7 mouse cellular contexts compared by ENCODE assay signal in genomic region chr4:140665760-140666159, GRCm38 (mm10). TPM values are rescaled to one million over a fixed set of nuclear protein-coding genes. Genes with fewer than 3 reads are reported as not detected.
A peak's percentile ranks its signal among the peaks of the same experiment; 100 is the strongest.
DNase-seq lines count a peak whose midpoint lies in the region; ATAC-seq and TF ChIP-seq lines count a peak whose summit lies in the region.

Arhgef10l (minus strand) TSS chr4:140666012.

- H3K9ac ChIP-seq in MEL (ENCODE audit: control insufficient read depth, low read depth, low read length, poor library complexity, severe bottlenecking) = no peak within 1 kb of the TSS
- no peak within 1 kb of the TSS for H3K9ac ChIP-seq in forebrain, embryonic 14.5 days (ENCODE audit: low read length)
- no peak within 1 kb of the TSS for H3K9ac ChIP-seq in hindbrain, embryonic 15.5 days
- H3K9ac ChIP-seq in liver, embryonic 11.5 days (ENCODE audit: low read depth, low read length) = no peak within 1 kb of the TSS

- TF ChIP-seq POLR2A in MEL (IDR thresholded peaks at IDR 0.05; ENCODE audit: control insufficient read depth in 1 of 2, insufficient read depth in 1 of 2, low read depth in 1 of 2, low read length in 2 of 2, poor library complexity in 1 of 2) = no peak

- H3K4me1 ChIP-seq in MEL (ENCODE audit: control insufficient read depth in 1 of 2, insufficient read depth in 2 of 2, low read length in 2 of 2) = peaks cover 0 to 2% of the 10 kb centered on the region in 2 experiments; a peak in 1 of 4 replicates
- no peaks in the 10 kb centered on the region for H3K4me1 ChIP-seq in forebrain, embryonic 14.5 days (ENCODE audit: control insufficient read depth, insufficient read depth, low read length)
- no peaks in the 10 kb centered on the region for H3K4me1 ChIP-seq in hindbrain, embryonic 15.5 days (replicated peaks)
- H3K4me1 ChIP-seq in liver, embryonic 11.5 days (replicated peaks; ENCODE audit: control insufficient read depth, insufficient read depth, low read length) = peaks cover 19% of the 10 kb centered on the region

- no peak within 1 kb of the TSS for H3K4me3 ChIP-seq in MEL (ENCODE audit: control insufficient read depth in 1 of 2, insufficient read depth in 1 of 2, low read depth in 2 of 2, low read length in 2 of 2)
- H3K4me3 ChIP-seq in forebrain, embryonic 14.5 days (ENCODE audit: low read depth, low read length) = no peak within 1 kb of the TSS
- H3K4me3 ChIP-seq in hindbrain, embryonic 15.5 days = no peak within 1 kb of the TSS
- no peak within 1 kb of the TSS for H3K4me3 ChIP-seq in liver, embryonic 11.5 days (ENCODE audit: low read depth, low read length)

- no peak for TF ChIP-seq EP300 in MEL (IDR thresholded peaks at IDR 0.05; ENCODE audit: low read depth in 1 of 2, low read length in 2 of 2)

- intact Hi-C loops in left cerebral cortex, postnatal 36 days (cut with DNase I) = no loop called here

- no peak for TF ChIP-seq RAD21 in MEL (IDR thresholded peaks at IDR 0.05; ENCODE audit: low read depth, low read length)

- no peaks in the 10 kb centered on the region for H3K36me3 ChIP-seq in MEL (ENCODE audit: control insufficient read depth in 1 of 2, insufficient read depth in 2 of 2, low read length in 2 of 2)
- no peaks in the 10 kb centered on the region for H3K36me3 ChIP-seq in forebrain, embryonic 14.5 days (ENCODE audit: control insufficient read depth, insufficient read depth, low read length)
- no peaks in the 10 kb centered on the region for H3K36me3 ChIP-seq in hindbrain, embryonic 15.5 days
- H3K36me3 ChIP-seq in liver, embryonic 11.5 days (ENCODE audit: control insufficient read depth, insufficient read depth, low read length) = no peaks in the 10 kb centered on the region

- H3K27ac ChIP-seq in MEL (ENCODE audit: control insufficient read depth, low read depth, low read length) = no peak within 1 kb of the TSS
- H3K27ac ChIP-seq in forebrain, embryonic 14.5 days (ENCODE audit: low read depth, low read length) = no peak within 1 kb of the TSS
- H3K27ac ChIP-seq in hindbrain, embryonic 15.5 days (replicated peaks) = no peak within 1 kb of the TSS
- H3K27ac ChIP-seq in liver, embryonic 11.5 days (ENCODE audit: low read depth, low read length) = no peak within 1 kb of the TSS

- no peaks in the 10 kb centered on the region for H3K27me3 ChIP-seq in MEL (ENCODE audit: control insufficient read depth in 1 of 2, insufficient read depth in 2 of 2, low read length in 2 of 2)
- H3K27me3 ChIP-seq in forebrain, embryonic 14.5 days (replicated peaks; ENCODE audit: control insufficient read depth, insufficient read depth, low read length) = no peaks in the 10 kb centered on the region
- H3K27me3 ChIP-seq in hindbrain, embryonic 15.5 days = no peaks in the 10 kb centered on the region
- H3K27me3 ChIP-seq in liver, embryonic 11.5 days (replicated peaks; ENCODE audit: control insufficient read depth, insufficient read depth, low read length) = 0 out of 2 replicates have a peak, but pooled peaks cover 3% of the 10 kb centered on the region

- H3K79me2 ChIP-seq in MEL (ENCODE audit: control insufficient read depth, insufficient read depth, low read length, poor library complexity) = no peaks in the 10 kb centered on the region

- H3K4me2 ChIP-seq in forebrain, embryonic 14.5 days (ENCODE audit: low read length) = no peak within 1 kb of the TSS
- H3K4me2 ChIP-seq in hindbrain, embryonic 15.5 days = no peak within 1 kb of the TSS
- H3K4me2 ChIP-seq in liver, embryonic 11.5 days = no peak within 1 kb of the TSS

- TF ChIP-seq CTCF in MEL (IDR thresholded peaks at IDR 0.05 in 2 of 3, conservative IDR thresholded peaks at IDR 0.05 in 1 of 3; ENCODE audit: control insufficient read depth in 1 of 3, insufficient read depth in 1 of 3, low read depth in 2 of 3, low read length in 3 of 3, poor library complexity in 1 of 3, severe bottlenecking in 1 of 3) = no peak

- ATAC-seq in forebrain, embryonic 14.5 days = no peak
- no peak for ATAC-seq in hindbrain, embryonic 15.5 days (ENCODE audit: low FRiP score, low read depth)
- no peak for ATAC-seq in monocyte, adult 5-6 weeks (replicated peaks; ENCODE audit: insufficient number of reproducible peaks, low FRiP score, low TSS enrichment, poor library complexity, severe bottlenecking)
- no peak; the same call in 1 of the 2 replicates for ATAC-seq in liver, embryonic 11.5 days (replicated peaks; ENCODE audit: low FRiP score)

- no peaks in the 10 kb centered on the region for H3K9me3 ChIP-seq in MEL (replicated peaks; ENCODE audit: insufficient read depth, low read length)
- H3K9me3 ChIP-seq in forebrain, embryonic 14.5 days (replicated peaks; ENCODE audit: control insufficient read depth, low read length) = no peaks in the 10 kb centered on the region
- no peaks in the 10 kb centered on the region for H3K9me3 ChIP-seq in hindbrain, embryonic 15.5 days
- H3K9me3 ChIP-seq in liver, embryonic 11.5 days (ENCODE audit: control insufficient read depth, low read length) = no peaks in the 10 kb centered on the region

- DNase-seq in MEL (ENCODE audit: low read depth, low spot score) = no peak
- peak; percentile 70 for DNase-seq in adrenal gland, postnatal 10 days
- DNase-seq in forebrain, embryonic 14.5 days (ENCODE audit: low spot score) = no peak
- no peak for DNase-seq in left cerebral cortex, postnatal 36 days (ENCODE audit: low spot score in 2 of 2)
- no peak for DNase-seq in liver, embryonic 11.5 days (ENCODE audit: low spot score)

- 78% methylated on average over 11 of the region's 11 CpGs for WGBS in forebrain, embryonic 14.5 days
- 69% methylated on average over 11 of the region's 11 CpGs for WGBS in hindbrain, embryonic 15.5 days
- WGBS in liver, embryonic 11.5 days = 54% methylated on average over 11 of the region's 11 CpGs

TF ChIP-seq in MEL, 35 proteins besides CTCF, POLR2A, EP300 and RAD21:
- no peak for TF ChIP-seq POLR2AphosphoS2 (IDR thresholded peaks at IDR 0.05; ENCODE audit: low read length)
- no peak for TF ChIP-seq KAT2A (conservative IDR thresholded peaks at IDR 0.05; ENCODE audit: low read depth, low read length)
- TF ChIP-seq MXI1 (IDR thresholded peaks at IDR 0.05; ENCODE audit: low read depth, low read length) = no peak
- no peak for TF ChIP-seq TBP (IDR thresholded peaks at IDR 0.05; ENCODE audit: low read depth, low read length)
- TF ChIP-seq SMC3 (IDR thresholded peaks at IDR 0.05; ENCODE audit: low read depth, low read length) = no peak
- no peak for TF ChIP-seq GABPA (IDR thresholded peaks at IDR 0.05; ENCODE audit: low read depth, low read length)
- no peak for TF ChIP-seq ZC3H11A (IDR thresholded peaks at IDR 0.05; ENCODE audit: low read depth, low read length)
- no peak for TF ChIP-seq E2F4 (IDR thresholded peaks at IDR 0.05; ENCODE audit: borderline replicate concordance, low read depth, low read length)
- no peak for TF ChIP-seq HCFC1 (IDR thresholded peaks at IDR 0.05; ENCODE audit: low read depth, low read length)
- no peak for TF ChIP-seq ELF1 (IDR thresholded peaks at IDR 0.05; ENCODE audit: low read depth, low read length)
- no peak for TF ChIP-seq TCF12 (IDR thresholded peaks at IDR 0.05; ENCODE audit: low read depth, low read length)
- no peak for TF ChIP-seq MYB (IDR thresholded peaks at IDR 0.05; ENCODE audit: low read depth, low read length)
- no peak for TF ChIP-seq POLR2AphosphoS5 (IDR thresholded peaks at IDR 0.05; ENCODE audit: borderline replicate concordance, low read depth, low read length)
- TF ChIP-seq TAL1 (IDR thresholded peaks at IDR 0.05; ENCODE audit: low read length) = no peak
- no peak for TF ChIP-seq USF1 (IDR thresholded peaks at IDR 0.05; ENCODE audit: low read depth, low read length)
- TF ChIP-seq NELFE (IDR thresholded peaks at IDR 0.05; ENCODE audit: low read depth, low read length) = no peak
- no peak for TF ChIP-seq ZMIZ1 (IDR thresholded peaks at IDR 0.05; ENCODE audit: low read depth, low read length)

RNA-seq across cellular contexts. Expression of gene Arhgef10l, which starts in this region (rescaled TPM):
- 10.2 and 16.9 TPM in 2 replicates for total RNA-seq in MEL (2012; rRNA removed)
- polyA plus RNA-seq in MEL (2012; ENCODE audit: insufficient read depth in 1 of 2, insufficient read length in 2 of 2, low read depth in 1 of 2, low replicate concordance in 2 of 2, missing spikeins in 1 of 2) = 10 to 100 TPM in 1 of 2 experiments, not detected in 1; 26.0 TPM
- total RNA-seq in adrenal gland, postnatal 10 days (2021) = 10 to 100 TPM; 17.5 to 25.7 TPM
- 15.0 and 17.7 TPM in 2 replicates for polyA plus RNA-seq in forebrain, embryonic 14.5 days (2014; fragmentation: Nextera tagmentation; extraction: Ambion mirVana)
- 26.2 and 28.2 TPM in 2 replicates for polyA plus RNA-seq in hindbrain, embryonic 15.5 days (2015; fragmentation: Nextera tagmentation; extraction: Ambion mirVana)
- 10 to 100 TPM; 61.0 to 63.4 TPM for total RNA-seq in left cerebral cortex, postnatal 36 days (2021)
- total RNA-seq in monocyte, adult 5-6 weeks (2017) = 139 to 166 TPM (median 160 TPM) in 3 replicates
- 5.0 and 6.7 TPM in 2 replicates for polyA plus RNA-seq in liver, embryonic 11.5 days (2014; fragmentation: Nextera tagmentation; extraction: Ambion mirVana)
